Mouse (Mus musculus): ENCODE results near the gene Wdpcp.
"Not testable (repeated sequence)": the region's sequence is repeated elsewhere in the genome, so short reads cannot be mapped to it uniquely, and the experiment has no call there.

Gene Wdpcp

DNA sequence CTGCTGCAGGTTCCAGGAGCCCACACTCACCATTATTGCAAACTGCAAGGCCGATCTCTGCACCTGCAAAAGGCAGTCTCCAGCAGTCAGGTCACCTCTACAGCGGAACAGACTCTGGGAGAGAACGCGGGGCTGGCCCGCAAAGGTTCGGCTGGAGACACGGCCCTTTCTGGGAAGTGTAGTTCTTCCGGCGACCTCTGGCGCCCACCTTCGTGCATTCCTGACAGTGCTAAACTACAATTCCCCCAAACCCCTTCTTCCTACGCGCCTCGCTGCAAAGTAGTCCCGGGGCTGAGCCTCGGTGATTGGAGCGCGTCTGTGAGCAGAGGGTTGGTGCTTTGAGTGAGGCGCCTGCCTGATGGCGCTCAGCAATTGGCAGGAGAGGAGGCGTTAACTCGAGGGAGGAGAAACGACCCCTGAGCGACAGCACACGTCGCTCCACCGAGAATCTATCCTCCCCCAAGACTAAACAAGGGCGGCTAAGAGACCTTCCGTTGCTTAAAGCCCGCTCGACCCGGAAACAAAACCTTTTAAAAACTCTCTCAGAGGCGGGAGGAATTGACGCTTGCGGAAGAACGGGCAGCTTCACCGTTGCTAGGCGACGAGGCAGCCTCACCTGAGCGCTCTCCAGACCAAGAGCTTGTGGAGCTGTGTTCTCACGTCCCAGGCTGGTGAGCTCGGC lies at the start of gene Wdpcp, which contains the start of gene Mdh1:
Gene Wdpcp, plus strand, starts transcription at position 536 of the 682 bp plus-strand sequence.
Gene Mdh1, minus strand, starts transcription at position 668 of the 682 bp plus-strand sequence.
- DNase-seq (ENCODE audit: low read depth): peak; percentile 98

DNA sequence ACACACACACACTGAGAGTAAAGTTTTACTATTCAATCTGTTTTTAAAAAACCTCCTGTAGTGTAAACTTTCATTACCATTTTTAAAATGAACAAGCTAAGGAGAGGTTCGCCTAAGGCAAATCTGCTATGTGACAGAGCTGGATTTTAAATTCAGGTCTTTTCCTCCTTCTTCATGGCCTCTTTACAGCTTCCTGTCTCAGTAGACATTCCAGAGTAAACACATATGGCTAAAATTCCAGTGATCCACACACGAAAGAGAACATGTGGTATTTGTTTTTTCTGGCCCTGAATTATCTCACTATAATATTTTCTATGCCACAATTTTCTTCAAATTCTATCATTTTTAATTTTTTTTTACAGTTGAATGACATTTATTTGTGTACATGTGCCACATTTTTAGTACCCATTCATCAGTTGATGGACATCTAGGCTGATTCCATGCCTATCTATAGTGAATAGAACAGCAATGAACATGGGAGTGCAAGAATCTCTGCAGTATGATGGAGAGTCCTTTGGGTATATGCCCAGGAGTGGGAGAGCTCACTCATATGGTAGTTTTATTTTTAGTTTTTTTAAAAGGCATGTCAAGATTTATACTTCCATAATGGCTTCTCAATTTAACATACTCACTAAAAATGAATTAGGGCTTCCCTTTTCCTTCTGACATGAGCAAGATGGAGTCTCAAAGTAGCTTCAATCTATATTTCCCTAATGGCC lies 43.2 kb upstream of the Wdpcp start:
- DNase-seq (ENCODE audit: low read depth): no peak

DNA sequence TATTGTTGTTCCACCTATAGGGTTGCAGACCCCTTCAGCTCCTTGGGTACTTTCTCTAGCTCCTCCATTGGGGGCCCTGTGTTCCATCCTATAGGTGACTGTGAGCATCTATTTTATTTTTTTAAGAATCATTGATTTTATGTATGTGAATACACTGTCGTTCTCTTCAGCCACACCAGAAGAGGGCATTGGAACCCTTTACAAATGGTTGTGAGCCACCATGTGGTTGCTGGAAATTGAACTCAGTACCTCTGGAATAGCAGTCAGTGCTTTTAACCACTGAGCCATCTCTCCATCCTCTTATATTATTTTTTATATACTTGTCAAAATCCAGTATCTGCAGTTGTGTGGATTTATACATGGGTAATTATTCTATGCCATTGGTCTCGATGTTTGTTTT lies 41.2 kb upstream of the Wdpcp start:
- DNase-seq (ENCODE audit: low read depth): not testable (repeated sequence)

DNA sequence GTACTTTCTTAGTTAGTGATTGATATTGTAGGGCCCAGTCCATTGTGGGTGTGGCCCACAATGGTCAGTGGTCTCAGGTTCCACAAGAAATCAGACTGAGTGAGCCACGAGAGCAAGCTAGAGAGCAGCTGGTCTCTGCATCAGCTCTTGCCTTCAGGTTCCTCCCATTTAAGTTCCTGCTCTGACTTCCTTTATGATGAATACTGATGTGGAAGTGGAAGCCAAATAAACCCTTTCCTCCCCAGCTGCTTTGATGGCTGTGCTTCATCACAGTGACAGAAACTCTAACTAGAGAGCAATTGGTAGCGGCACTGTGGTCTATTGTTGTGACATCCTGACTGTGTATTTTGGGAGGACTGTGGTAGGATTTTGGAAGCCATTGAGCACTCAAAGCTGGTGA lies 32.0 kb upstream of the Wdpcp start:
- no peak for DNase-seq (ENCODE audit: low read depth)

DNA sequence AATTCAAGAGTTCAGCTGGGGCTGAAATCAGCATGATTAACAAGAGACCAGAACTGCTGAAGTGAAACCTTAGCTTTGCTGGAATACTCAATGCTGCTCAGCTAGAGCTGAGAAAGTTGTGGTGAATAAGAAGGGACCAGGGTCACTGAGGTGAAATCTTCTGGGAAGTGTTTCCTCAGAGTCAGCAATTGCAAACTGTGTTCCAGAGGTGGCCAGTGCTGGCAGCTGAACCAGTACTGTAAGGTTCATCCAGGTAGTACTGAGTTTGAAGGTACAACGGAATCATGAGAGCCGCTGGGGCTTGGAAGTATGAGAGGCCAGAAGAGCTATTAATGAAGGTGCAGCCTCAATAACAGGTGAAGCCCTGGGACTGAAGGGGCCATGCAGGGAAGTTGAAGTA lies 31.4 kb upstream of the Wdpcp start:
- no peak for DNase-seq (ENCODE audit: low read depth)

DNA sequence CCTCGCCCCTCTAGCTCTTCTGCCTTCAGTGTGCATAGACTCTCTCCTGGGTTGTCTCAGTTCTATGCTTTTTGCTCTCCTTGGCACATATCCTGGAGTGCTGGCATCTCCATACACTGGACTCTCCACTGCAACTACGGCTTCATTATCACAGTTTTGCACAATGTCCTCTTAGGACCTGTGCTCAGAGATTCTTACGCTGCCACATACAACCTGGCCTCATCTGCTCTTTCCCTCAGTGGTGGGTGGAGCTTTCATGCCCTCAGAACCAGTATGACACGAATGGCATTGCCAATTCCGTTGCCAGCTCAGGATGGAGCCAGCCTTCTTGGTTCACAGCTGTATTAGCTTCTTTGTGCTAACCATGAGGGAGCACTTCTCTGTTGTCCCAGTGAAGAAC lies 29.3 kb upstream of the Wdpcp start:
- no peak for DNase-seq (ENCODE audit: low read depth)

DNA sequence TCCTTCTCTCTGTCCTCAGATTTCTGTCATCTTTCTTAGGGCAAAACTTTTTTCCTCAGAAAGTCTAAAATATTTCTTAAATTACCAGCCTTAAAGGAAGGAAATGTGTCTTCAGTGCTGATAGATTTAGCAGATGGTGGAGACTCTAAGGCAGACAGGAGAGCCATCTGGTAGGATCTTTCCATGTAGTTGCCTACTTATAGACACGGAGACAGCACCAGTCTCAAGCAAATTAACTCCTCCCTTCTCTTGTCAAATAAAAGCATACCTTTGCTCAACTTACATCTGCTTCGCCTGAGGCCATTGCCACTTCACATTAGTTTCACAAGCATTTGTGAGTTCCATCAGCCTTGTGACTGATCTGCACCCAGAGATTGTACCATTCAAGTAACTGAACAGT lies 27.0 kb upstream of the Wdpcp start:
- no peak for DNase-seq (ENCODE audit: low read depth)

DNA sequence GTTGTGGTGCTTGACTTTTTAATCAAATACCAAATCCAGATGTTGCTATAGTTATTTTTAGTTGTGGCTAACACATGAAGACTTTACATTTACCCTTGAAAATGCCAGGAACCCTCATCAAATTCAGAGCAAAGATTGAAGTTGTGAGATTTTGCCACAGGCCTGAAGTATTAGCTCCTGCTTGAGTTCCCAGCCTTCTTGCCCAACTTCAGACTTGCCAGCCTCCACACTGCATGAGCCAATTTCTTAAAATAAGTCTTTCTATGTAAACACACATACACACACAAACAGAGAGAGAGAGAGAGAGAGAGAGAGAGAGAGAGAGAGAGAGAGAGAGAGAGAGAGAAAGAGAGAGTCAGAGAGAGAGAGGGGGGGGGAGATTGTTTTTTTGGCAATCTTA lies 26.1 kb upstream of the Wdpcp start:
- DNase-seq (ENCODE audit: low read depth): no peak

DNA sequence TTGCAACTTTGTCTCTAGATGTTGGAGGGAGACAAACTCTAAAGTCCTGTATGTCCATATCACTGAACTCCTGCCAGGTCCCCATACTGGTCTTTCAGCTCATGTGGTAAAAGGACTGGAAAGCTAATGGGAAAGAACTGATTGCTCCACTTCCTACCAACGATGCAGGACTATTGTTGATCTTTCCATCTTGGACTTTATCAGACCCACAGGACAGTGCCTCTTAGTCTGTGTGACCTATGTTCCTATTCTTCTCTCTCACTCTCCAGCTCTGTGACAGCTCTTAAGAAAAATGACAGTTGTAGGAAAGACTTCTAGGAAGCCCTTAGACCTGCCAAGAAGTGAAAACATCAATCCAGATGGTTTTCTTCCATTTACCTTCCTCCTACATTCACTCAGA lies 25.4 kb upstream of the Wdpcp start:
- no peak for DNase-seq (ENCODE audit: low read depth)

DNA sequence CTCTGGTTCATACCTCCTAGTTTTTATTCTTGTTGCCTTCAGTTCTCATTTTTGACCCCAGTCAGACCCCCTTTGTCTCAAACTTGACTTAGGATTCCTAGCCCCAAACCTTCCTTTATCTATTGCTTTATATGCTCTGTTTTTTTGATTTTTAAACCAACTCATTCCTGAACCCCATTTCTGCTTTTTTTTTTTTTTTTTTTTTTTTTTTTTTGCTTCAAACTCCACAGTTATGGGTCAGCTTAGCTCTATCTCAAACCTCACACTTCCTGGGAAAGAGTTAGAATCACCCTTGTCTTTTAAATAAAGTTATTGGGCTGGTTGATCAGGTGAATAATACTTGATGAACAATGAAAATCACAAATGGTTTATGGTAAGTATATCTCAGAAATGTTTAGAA lies 24.5 kb upstream of the Wdpcp start:
- no peak for DNase-seq (ENCODE audit: low read depth)

DNA sequence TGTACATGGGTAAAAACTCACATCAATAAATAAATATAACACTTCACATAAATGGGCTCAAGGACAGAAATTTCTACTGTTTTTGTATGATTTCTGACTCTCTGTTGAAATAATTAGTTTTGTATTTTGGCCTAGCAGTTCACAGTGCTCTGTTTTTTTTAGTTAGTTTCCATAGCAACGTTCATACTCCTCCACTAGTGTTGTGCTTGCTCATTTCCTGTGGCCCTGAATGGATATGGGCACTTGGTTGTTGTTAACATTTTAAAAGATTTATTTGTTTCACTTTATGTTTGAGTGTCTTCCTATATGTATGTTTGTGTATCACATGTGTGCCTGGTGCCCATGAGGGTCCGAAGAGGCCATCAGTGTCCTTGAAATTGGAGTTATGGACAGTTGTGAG lies 23.0 kb upstream of the Wdpcp start:
- peak; percentile 66 for DNase-seq (ENCODE audit: low read depth)

DNA sequence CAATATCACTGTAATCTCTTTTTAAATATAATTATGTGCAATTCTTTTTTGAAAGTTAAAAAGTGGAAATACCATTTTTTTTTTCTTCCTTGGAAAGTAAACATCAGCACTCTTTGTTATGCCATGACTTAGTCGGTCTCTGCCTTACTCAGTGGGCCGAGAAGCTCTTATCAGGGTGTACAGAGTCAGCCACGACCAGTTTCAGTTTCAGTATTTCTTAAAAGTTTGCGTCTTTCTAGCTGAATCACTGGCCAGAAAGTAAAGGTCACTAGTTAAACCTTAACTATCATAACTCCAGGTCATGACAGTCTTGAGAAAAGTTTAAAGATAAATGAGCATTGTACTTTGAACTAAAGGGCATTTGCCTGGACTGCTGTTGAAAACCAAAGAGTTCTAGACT lies 22.3 kb upstream of the Wdpcp start:
- peak; percentile 71 for DNase-seq (ENCODE audit: low read depth)

DNA sequence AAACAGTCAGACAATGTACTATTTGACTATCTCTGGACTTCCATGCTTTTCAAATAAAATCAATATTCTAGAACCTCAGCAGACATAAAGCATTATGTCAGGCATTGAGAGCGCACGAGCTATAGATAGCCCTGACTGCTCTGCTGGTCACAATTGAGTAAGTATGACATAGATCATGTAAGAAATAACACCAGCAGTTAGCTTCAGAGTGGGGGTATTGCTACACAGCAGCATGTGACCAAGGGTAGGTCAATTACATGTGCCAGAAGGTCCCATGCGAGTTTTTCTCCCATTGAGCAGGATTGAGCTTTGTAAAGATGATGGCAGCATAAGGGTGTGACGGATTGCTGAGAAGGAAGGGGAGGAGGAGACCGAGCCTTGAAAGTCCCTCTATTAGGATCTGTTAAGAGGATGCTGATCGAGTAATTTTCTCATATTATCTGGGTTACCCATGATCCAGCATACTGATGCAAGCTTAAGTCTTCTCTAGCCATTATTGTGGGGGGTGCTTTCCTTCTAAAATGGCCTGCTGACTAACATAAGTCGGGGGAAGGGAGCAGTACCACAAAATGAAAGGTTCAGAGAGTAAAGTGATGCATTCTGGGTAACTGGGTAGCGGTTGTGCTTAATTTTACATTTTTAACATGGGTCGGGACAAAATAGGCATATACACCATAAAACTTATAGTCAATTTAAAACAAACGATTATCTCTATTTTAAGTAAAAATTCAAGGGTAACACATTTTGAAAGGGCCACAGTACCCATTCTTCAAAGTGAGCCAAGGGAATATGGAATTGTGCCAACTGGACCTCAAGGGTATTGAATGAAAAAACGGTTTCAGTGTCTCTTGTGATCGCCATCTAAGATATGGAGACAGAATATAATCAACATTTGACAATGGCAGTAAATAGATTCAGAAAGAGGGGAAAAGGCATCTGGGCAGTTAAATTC lies 21.5 kb upstream of the Wdpcp start:
- peak; percentile 37 for DNase-seq (ENCODE audit: low read depth)

DNA sequence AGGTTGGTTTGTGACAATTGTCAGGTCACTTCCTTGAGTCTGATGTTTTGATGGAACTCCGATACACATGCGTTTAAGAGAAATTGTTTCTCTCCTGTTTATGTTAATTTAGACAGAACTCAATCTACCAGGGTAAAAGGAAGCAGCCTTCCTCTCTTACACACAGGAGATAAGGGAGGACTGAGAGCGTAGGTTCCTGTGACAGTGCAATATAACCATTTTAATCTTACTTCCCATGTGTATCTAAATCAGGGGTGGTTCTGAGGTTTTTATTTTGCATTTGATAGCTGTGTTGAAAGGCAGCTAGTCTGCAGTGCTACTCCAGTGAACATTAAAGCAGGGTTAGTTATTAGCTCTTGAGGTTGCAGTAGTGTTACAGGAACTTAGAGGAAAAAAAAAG lies 20.0 kb upstream of the Wdpcp start:
- peak; percentile 85 for DNase-seq (ENCODE audit: low read depth)

DNA sequence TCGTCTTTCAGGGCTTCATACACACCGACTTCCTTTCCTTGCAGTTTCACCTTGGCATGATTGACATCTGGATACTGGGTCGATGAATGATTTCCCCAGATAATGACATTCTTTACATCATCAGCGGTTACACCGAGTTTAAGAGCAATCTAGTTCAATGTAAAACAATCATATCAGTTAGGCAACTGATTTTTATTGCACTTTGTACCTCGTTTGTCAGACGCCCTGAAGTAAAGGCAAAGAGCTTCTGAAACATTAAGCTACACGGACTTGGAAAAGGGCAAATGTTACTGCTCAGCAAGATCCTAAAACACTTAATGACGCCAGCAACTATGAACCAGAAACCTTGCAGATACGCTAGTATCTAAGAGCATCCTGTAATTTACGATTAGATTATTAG lies 12.3 kb upstream of the Wdpcp start:
- no peak for DNase-seq (ENCODE audit: low read depth)

DNA sequence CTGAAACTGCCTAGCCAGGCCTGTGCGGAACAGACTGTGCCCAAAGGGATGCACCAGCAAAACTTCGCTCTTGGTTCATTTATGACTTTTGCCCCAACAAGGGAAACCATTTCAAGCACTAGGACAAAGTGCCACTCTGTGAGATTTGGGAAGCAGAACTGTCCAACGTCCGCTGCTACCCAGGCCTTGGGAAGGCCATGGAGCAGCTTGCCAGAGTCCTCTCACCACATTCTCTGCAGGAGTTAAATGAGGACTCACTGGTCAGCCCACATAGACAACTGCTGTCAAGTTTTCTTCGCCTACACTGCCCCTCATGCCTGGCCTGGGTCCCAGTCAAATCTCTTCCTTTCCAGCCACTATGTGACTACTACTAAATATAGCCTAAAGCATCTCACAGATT lies 10.7 kb upstream of the Wdpcp start:
- DNase-seq (ENCODE audit: low read depth): no peak

DNA sequence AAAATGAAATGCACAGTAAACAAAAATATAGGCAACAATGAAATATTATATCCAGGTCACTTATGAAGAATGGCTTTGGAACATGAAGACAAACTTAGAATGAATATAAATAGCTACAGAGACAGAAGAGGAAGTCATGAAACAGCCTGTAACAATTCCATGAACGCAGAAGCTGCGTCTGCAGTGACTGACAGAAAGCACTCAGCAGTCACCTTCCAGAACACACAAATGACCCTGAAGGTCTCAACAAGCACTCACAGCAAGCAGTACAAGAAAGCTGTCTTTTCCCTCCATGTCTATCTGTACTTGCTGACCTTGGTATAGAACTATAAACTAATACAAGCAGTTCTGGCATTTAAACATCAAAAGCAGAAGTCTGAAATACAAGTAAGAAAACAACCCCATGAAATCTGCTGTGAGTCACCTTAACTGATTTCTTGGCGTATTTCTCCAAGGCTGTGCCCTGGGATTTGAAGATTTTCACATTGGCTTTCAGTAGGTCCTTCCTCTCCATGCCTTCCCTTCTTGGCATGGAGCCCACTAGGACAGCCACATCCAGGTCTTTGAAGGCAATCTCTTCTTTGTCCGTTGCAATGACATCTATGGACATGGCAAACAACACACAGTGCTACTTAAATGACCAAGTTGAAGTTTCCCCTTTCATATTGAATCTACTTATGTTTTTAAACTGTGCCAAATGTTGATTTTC lies 8.3 kb upstream of the Wdpcp start:
- DNase-seq (ENCODE audit: low read depth): peak; percentile 22

DNA sequence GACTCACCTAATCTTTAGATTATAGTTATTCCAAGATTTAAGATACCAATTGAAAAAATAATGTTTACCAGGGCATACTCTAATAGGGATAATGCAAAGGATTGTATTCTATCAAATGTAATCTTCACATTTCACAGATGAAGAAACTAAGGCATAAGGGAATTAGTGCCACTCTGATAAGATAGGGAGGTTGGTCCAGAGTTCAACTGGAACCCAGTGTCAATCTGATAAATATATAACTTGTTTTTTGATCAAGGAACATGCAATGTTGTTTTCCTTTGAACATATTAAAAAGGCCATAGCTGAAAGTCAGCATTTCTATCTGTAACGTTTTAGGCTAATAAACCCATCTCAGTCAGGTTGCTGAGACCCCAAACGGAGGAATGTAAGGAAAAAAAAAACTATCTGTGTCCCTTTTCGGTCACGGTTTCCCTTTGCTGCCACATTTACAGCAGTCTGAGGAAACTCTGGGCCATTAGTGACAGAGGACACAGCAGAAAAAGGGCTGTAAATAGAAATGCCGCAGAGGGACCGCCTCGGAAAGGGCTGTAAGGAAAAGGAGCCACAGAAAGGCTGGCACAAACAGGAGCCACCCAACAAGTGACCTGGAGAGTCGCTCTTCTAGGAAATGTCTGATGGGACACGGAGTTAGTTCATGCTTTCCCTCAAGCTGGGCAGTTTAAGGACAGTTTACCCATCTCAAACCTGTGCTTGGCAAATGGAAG lies 7.2 kb upstream of the Wdpcp start:
- no peak for DNase-seq (ENCODE audit: low read depth)

DNA sequence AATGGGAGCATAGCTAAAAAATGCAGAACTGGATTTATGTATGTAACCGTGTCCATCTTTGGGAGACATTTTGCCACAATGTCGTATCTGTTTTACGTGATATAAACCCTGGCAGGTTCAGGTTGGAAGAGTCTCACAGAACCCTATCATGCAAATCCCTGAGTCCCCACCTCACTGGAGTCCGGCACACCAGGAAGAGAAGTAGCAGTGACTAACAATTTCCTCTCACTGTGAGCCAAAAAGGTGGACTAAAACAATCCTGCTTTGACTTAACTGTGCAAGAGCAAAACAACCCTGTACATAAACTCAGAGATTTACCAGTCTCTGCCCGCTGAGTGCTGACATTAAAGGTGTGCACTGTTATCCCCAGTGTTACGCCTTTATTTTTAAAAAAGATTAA lies 5.1 kb upstream of the Wdpcp start:
- peak; percentile 42 for DNase-seq (ENCODE audit: low read depth)

DNA sequence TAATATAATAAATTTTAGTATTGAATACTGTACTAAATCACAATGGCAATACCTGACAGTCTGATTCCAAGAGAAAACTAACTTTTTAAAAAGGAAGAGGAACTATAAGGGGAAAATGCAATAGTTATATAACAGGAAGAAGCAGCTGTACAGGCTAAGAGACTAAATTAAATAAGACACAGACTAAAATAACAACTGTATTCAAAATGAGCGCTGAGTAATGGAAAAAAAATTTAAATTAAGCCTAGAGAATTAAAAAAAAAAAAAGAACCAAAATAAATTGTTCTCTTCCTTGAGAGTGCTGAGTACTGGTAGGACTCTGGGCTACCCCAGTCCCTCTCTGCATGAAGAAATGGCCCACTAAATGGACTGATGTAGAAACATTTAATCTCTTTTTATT lies 4.3 kb upstream of the Wdpcp start:
- DNase-seq (ENCODE audit: low read depth): no peak

DNA sequence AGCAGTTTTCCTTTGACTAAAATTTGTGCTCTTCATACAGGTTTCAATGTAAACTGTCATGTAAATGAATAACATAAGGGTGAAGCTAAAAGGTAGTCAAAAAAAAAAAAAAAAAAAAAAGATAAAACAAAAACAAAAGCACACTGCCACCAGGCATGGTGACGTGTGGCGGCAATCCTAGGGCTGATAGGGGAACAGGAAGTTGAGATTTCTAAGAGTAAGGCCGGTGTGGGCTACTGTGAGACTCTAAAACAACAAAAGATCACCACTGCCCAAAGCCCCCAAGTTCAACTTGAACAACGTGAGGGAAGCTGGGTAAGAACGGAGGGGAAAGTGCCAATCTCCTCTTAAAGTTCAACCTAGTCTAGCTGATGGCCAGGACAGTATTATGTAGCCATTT lies 3.0 kb upstream of the Wdpcp start:
- peak; percentile 69 for DNase-seq (ENCODE audit: low read depth)

All from 416B (cell line).